Mouse (Mus musculus) limb, embryonic 15.5 days (tissue): Measurements from ENCODE around the gene 4931429L15Rik. TPM values are rescaled to one million over a fixed set of nuclear protein-coding genes. Genes with fewer than 3 reads are reported as not detected.

Experiments used
- polyA plus RNA-seq: library from polyadenylated mRNA; unstranded; fragments of >200 nt; fragmentation: Nextera tagmentation; extraction: Ambion mirVana; gene quantifications from 2 replicates; pipeline ENCODE4 v1.2.1, GENCODE M21; 2015

4931429L15Rik gene
- polyA plus RNA-seq, 1 experiment from 2014 or later: not detected

Other genes starting within 250 kb of the 4931429L15Rik start
- gene Apoa1, start 91.4 kb downstream of the 4931429L15Rik start, polyA plus RNA-seq: 4.1 and 14.1 TPM in 2 replicates
- gene Apoc3, start 84.3 kb downstream of the 4931429L15Rik start, polyA plus RNA-seq: not detected in 2 replicates
- 0.24 TPM in 1 of 2 replicates, not detected in the other for gene Apoa4, start 79.3 kb downstream of the 4931429L15Rik start, polyA plus RNA-seq
- gene Apoa5, start 51.4 kb downstream of the 4931429L15Rik start, polyA plus RNA-seq: not detected in 2 replicates
- 56.6 and 60.0 TPM in 2 replicates for gene Zpr1, start 46.9 kb downstream of the 4931429L15Rik start, polyA plus RNA-seq
- gene Bud13, start 37.0 kb downstream of the 4931429L15Rik start, polyA plus RNA-seq: 19.9 and 23.5 TPM in 2 replicates